8 mouse cellular contexts compared by ENCODE assay signal in the genomic region with DNA sequence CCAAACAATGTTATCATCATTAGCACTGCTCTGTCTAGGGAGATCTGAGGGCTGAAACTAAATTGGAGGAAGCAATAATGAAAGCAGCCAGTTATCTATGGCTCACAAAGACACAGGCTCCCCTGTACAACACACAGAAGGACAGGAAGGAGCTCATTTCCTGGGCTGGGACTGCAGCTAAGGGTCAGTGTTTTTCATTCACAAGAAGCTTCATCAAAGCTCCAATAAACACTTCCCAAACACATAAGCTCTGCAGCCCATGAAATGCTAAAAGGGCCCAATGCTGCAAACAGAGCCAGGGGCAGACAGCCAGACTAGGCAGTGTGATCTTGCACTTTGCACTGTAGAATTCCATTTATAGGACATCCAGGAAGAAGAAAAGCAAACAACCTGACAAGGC.
DNase-seq lines count a peak whose midpoint lies in the region; ATAC-seq lines count a peak whose summit lies in the region.

No protein-coding gene starts in this region.

- no peaks in the 10 kb centered on the region for H3K27me3 ChIP-seq in midbrain, embryonic 13.5 days
- no peaks in the 10 kb centered on the region for H3K27me3 ChIP-seq in midbrain, embryonic 11.5 days (ENCODE audit: control insufficient read depth, insufficient read depth, low read length)
- H3K27me3 ChIP-seq in heart, embryonic 16.5 days (ENCODE audit: control insufficient read depth, insufficient read depth, low read length), result no peaks in the 10 kb centered on the region
- H3K27me3 ChIP-seq in neural tube, embryonic 14.5 days (ENCODE audit: control insufficient read depth, insufficient read depth, low read length), result no peaks in the 10 kb centered on the region

- H3K4me1 ChIP-seq in midbrain, embryonic 13.5 days (replicated peaks), result peaks cover 7% of the 10 kb centered on the region
- H3K4me1 ChIP-seq in midbrain, embryonic 11.5 days (ENCODE audit: control insufficient read depth, insufficient read depth, low read length), result no peaks in the 10 kb centered on the region
- peaks cover 37% of the 10 kb centered on the region for H3K4me1 ChIP-seq in heart, embryonic 16.5 days (ENCODE audit: control insufficient read depth, insufficient read depth, low read length)
- H3K4me1 ChIP-seq in neural tube, embryonic 14.5 days (ENCODE audit: control insufficient read depth, insufficient read depth, low read length), result no peaks in the 10 kb centered on the region

- no peak overlapping the region for H3K9ac ChIP-seq in midbrain, embryonic 13.5 days (replicated peaks)
- no peak overlapping the region for H3K9ac ChIP-seq in midbrain, embryonic 11.5 days (ENCODE audit: low read length)
- H3K9ac ChIP-seq in heart, embryonic 16.5 days (ENCODE audit: low read length), result no peak overlapping the region
- H3K9ac ChIP-seq in neural tube, embryonic 14.5 days (replicated peaks; ENCODE audit: low read depth, low read length), result no peak overlapping the region

- peaks cover 3% of the 10 kb centered on the region; the same call in 1 of the 2 replicates for H3K36me3 ChIP-seq in midbrain, embryonic 13.5 days
- H3K36me3 ChIP-seq in midbrain, embryonic 11.5 days (ENCODE audit: control insufficient read depth, insufficient read depth, low read length), result no peaks in the 10 kb centered on the region
- H3K36me3 ChIP-seq in heart, embryonic 16.5 days (ENCODE audit: control insufficient read depth, insufficient read depth), result 0 out of 2 replicates have a peak, but pooled peaks cover 2% of the 10 kb centered on the region
- peaks cover 4% of the 10 kb centered on the region; the same call in 1 of the 2 replicates for H3K36me3 ChIP-seq in neural tube, embryonic 14.5 days (ENCODE audit: control insufficient read depth, insufficient read depth, low read length)

- H3K4me3 ChIP-seq in midbrain, embryonic 13.5 days (replicated peaks), result no peak overlapping the region
- no peak overlapping the region for H3K4me3 ChIP-seq in midbrain, embryonic 11.5 days (ENCODE audit: low read depth, low read length)
- no peak overlapping the region for H3K4me3 ChIP-seq in heart, embryonic 16.5 days (ENCODE audit: low read length)
- no peak overlapping the region for H3K4me3 ChIP-seq in neural tube, embryonic 14.5 days (ENCODE audit: low read depth, low read length)

- no peak overlapping the region for H3K4me2 ChIP-seq in midbrain, embryonic 13.5 days (replicated peaks)
- H3K4me2 ChIP-seq in midbrain, embryonic 11.5 days, result no peak overlapping the region
- H3K4me2 ChIP-seq in heart, embryonic 16.5 days (ENCODE audit: low read depth, low read length), result no peak overlapping the region
- H3K4me2 ChIP-seq in neural tube, embryonic 14.5 days (ENCODE audit: low read depth, low read length), result no peak overlapping the region

- 0 out of 2 replicates have a peak overlapping the region, but pooled peaks have one; percentile 9 for H3K27ac ChIP-seq in midbrain, embryonic 13.5 days
- H3K27ac ChIP-seq in midbrain, embryonic 11.5 days (ENCODE audit: low read depth, low read length), result no peak overlapping the region
- peak overlapping the region; percentile 72 for H3K27ac ChIP-seq in heart, embryonic 16.5 days (ENCODE audit: low read length)
- H3K27ac ChIP-seq in neural tube, embryonic 14.5 days (ENCODE audit: low read depth, low read length), result peak overlapping the region; percentile 39; the same call in 1 of the 2 replicates

- ATAC-seq in midbrain, embryonic 13.5 days, result 0 out of 2 replicates have a peak, but pooled peaks have one; percentile 10
- ATAC-seq in midbrain, embryonic 11.5 days (ENCODE audit: low FRiP score), result no peak
- ATAC-seq in heart, embryonic 16.5 days (replicated peaks; ENCODE audit: extremely low read depth, insufficient read depth, low FRiP score), result peak; percentile 70
- no peak for ATAC-seq in neural tube, embryonic 14.5 days (ENCODE audit: low read depth)
- no peak for ATAC-seq in inflammation-experienced regulatory T-cells, adult 6 months

- H3K9me3 ChIP-seq in midbrain, embryonic 13.5 days, result no peaks in the 10 kb centered on the region
- no peaks in the 10 kb centered on the region for H3K9me3 ChIP-seq in midbrain, embryonic 11.5 days (ENCODE audit: control insufficient read depth, low read length)
- no peaks in the 10 kb centered on the region for H3K9me3 ChIP-seq in heart, embryonic 16.5 days (replicated peaks; ENCODE audit: control insufficient read depth, low read length)
- H3K9me3 ChIP-seq in neural tube, embryonic 14.5 days (ENCODE audit: control insufficient read depth, low read length), result no peaks in the 10 kb centered on the region

- no peak for DNase-seq in midbrain, embryonic 11.5 days (ENCODE audit: low spot score, missing footprints)
- DNase-seq in kidney, postnatal 4 days, result peak; percentile 43 to 62
- no peak for DNase-seq in left cerebral cortex, adult 8-10 months (ENCODE audit: low spot score in 2 of 2)
- DNase-seq in cerebellum, adult 11-12 months, result no peak

Comparison
In these comparisons a context has a peak if more than half of its experiments do, and no peak if none do; other contexts are left out.
1. ATAC-seq: peak in midbrain, embryonic 13.5 days (single experiment) and heart, embryonic 16.5 days (single experiment); none in midbrain, embryonic 11.5 days (single experiment), neural tube, embryonic 14.5 days (single experiment) and inflammation-experienced regulatory T-cells, adult 6 months (single experiment).
2. DNase-seq: peak in kidney, postnatal 4 days (2 of 2); none in midbrain, embryonic 11.5 days (single experiment), left cerebral cortex, adult 8-10 months (0 of 2) and cerebellum, adult 11-12 months (single experiment).